Mouse (Mus musculus): ENCODE data around the gene Ar.
A peak's percentile ranks its signal among the peaks of the same experiment; 100 is the strongest.

The Ar gene

DNA sequence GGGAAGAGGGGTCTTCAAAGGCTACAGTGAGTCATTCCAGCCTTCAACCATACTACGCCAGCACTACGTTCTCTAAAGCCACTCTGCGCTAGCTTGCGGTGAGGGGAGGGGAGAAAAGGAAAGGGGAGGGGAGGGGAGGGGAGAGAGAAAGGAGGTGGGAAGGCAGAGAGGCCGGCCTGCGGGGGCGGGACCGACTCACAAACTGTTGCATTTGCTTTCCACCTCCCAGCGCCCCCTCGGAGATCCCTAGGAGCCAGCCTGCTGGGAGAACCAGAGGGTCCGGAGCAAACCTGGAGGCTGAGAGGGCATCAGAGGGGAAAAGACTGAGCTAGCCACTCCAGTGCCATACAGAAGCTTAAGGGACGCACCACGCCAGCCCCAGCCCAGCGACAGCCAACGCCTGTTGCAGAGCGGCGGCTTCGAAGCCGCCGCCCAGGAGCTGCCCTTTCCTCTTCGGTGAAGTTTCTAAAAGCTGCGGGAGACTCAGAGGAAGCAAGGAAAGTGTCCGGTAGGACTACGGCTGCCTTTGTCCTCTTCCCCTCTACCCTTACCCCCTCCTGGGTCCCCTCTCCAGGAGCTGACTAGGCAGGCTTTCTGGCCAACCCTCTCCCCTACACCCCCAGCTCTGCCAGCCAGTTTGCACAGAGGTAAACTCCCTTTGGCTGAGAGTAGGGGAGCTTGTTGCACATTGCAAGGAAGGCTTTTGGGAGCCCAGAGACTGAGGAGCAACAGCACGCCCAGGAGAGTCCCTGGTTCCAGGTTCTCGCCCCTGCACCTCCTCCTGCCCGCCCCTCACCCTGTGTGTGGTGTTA lies at the start of gene Ar:
TSS of gene Ar (plus strand) at position 239 of the 812 bp plus-strand sequence.
- peak in 1 of 2 experiments; percentile 24 for DNase-seq

- DNase-seq, result no peak
Observed at GRCm38 (mm10) chrX:98149724-98150392, 1.3 kb downstream of the Ar start.

DNA sequence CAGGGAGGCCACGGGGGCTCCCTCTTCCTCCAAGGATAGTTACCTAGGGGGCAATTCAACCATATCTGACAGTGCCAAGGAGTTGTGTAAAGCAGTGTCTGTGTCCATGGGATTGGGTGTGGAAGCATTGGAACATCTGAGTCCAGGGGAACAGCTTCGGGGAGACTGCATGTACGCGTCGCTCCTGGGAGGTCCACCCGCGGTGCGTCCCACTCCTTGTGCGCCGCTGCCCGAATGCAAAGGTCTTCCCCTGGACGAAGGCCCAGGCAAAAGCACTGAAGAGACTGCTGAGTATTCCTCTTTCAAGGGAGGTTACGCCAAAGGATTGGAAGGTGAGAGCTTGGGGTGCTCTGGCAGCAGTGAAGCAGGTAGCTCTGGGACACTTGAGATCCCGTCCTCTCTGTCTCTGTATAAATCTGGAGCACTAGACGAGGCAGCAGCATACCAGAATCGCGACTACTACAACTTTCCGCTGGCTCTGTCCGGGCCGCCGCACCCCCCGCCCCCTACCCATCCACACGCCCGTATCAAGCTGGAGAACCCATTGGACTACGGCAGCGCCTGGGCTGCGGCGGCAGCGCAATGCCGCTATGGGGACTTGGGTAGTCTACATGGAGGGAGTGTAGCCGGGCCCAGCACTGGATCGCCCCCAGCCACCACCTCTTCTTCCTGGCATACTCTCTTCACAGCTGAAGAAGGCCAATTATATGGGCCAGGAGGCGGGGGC lies 2.0 kb downstream of the Ar start:
- no peak for DNase-seq

GRCm38 (mm10) chrX:98189759-98190158 lies 41.2 kb downstream of the Ar start:
- DNase-seq, result no peak

GRCm38 (mm10) chrX:98205766-98206165 lies 57.2 kb downstream of the Ar start:
- no peak for DNase-seq

- DNase-seq, result no peak
Observed at GRCm38 (mm10) chrX:98207166-98207565, 58.6 kb downstream of the Ar start.

GRCm38 (mm10) chrX:98216103-98216502 lies 67.5 kb downstream of the Ar start:
- DNase-seq, result no peak

DNA sequence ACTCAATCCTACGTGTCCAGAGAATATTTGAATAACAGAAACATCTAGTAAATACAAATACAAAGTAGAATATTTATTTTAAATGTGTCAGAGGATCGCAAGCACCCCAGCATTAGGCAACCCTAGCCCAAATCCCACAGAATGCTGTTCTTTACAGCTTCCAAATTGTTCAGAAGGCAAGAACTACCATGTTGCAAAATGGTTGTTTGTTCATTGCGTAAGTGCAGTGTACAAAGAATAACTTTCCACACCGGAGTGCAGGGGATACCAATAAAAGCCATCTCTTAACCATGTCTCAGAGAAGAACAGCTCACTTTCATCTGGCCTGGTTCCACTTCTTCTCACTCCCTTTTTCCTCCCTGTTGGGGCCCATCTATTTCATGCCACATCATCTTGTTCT lies 90.4 kb downstream of the Ar start:
- DNase-seq, result no peak

- DNase-seq, result no peak
Observed at GRCm38 (mm10) chrX:98245108-98245507, 96.5 kb downstream of the Ar start.

- no peak for DNase-seq
Observed at GRCm38 (mm10) chrX:98248363-98248762, 99.8 kb downstream of the Ar start.

GRCm38 (mm10) chrX:98259620-98260019 lies 111.1 kb downstream of the Ar start:
- DNase-seq, result no peak

GRCm38 (mm10) chrX:98265755-98266154 lies 117.2 kb downstream of the Ar start:
- no peak for DNase-seq

- no peak for DNase-seq
Observed at GRCm38 (mm10) chrX:98271361-98271760, 122.8 kb downstream of the Ar start.

DNA sequence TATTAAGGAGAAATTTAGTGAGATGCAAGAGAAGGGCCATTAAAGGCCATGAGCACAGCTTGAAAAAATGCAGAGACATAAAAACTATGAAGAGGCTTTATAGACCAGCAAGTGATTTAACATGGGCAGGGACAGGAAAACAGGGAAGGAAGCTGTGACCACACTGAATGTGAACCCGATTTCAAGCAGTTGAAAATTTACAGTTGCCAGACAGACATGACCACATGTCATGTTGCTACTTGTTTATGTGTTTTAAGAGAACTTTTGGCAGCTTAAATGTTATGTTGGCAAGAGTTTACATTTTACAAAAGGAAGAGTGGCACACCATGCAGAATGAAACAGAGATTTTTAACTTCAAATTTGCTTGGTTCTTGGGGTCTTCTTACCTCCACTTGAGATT lies 143.2 kb downstream of the Ar start:
- no peak for DNase-seq

DNA sequence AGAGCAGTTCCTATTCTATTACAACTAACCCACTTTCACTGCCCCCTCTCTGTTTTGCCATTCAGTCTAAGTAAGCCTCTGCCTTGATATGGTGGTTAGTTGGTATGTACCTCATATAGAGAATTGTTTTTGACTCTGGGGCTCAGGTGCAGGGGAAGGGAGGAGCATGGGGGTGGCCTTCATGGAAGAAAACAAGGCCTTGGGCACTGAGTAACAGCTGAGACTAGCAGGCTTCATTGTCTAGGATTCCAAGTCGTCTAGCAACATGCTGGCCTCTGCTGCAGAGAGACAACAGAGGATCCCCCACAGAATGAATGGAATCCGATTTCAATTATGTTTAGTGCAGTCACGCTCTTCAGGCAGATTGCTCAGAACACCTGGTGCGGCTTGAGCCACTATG lies 152.1 kb downstream of the Ar start:
- no peak for DNase-seq

DNA sequence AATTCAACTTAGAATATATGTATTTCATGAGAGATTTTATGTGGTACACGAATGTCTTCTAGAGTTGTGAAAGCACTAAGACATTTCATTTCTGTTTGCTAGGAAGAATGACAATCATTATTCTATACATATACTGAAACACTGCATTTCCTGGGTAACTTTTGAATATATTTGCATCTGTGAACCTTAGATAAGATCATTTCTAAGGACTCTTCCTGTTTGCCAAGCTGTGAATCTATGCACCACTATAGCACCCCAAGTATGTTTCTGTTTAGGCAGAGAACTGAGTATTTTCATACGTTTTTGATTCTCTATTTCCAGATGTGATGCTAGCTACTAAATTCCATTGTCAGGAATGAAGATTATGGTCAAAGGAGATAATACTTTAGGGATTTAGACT lies 153.4 kb downstream of the Ar start:
- no peak for DNase-seq

GRCm38 (mm10) chrX:98315961-98316360 lies 167.4 kb downstream of the Ar start:
- DNase-seq, result no peak

DNA sequence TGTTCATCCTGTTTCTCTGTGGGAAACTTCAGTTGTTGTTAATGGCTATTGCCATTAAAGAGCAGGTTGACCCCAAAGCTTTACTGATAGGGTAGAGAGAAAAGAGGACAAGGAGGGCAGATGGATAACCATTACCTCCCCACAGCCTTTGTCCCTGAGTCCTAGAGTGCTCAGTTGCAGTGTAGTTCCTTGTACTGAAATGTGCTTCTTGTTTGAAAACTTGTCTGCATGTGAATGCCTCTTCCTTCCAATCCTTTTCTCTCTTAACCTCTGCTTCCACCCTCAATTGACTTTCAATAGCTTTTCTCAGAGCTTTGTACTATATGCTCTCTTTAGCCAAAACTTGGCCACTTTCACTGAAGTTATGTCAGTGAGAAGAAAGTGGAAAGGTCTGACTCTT lies 168.9 kb downstream of the Ar start:
- DNase-seq, result no peak

DNA sequence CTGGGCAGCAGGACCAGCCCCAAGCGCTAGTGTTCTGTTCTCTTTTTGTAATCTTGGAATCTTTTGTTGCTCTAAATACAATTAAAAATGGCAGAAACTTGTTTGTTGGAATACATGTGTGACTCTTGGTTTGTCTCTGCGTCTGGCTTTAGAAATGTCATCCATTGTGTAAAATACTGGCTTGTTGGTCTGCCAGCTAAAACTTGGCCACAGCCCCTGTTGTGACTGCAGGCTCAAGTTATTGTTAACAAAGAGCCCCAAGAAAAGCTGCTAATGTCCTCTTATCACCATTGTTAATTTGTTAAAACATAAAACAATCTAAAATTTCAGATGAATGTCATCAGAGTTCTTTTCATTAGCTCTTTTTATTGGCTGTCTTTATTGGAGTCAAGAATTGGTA lies 174.5 kb downstream of the Ar start:
- DNase-seq, result no peak

- DNase-seq, result no peak
Observed at GRCm38 (mm10) chrX:98347481-98347880, 198.9 kb downstream of the Ar start.

DNA sequence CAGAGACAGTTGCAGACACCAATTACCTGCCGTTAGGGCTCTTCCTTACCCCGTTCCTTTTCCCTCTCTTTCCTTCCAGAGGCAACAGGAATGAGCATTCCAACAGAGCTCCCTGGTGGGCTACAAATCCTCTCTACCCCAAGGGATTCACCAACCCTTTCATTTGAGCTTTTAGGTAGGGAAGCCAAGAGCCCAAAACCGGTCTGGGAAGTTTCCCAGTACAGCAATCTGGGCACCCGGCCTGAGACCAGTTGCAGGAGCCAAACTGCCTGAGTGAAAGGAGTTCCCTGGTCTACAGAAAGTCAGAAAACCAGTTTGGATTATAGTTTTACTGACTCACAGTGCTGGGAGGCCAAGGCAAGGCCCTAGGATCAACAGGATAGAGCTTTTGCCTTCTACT lies 199.5 kb downstream of the Ar start:
- DNase-seq, result no peak
